Mouse (Mus musculus): ENCODE measurements around the gene Smyd2. TPM values are rescaled to one million over a fixed set of nuclear protein-coding genes. Genes with fewer than 3 reads are reported as not detected.

Gene Smyd2
- polyA plus RNA-seq, 1 experiment from 2014 or later, result 96.4 TPM

DNA sequence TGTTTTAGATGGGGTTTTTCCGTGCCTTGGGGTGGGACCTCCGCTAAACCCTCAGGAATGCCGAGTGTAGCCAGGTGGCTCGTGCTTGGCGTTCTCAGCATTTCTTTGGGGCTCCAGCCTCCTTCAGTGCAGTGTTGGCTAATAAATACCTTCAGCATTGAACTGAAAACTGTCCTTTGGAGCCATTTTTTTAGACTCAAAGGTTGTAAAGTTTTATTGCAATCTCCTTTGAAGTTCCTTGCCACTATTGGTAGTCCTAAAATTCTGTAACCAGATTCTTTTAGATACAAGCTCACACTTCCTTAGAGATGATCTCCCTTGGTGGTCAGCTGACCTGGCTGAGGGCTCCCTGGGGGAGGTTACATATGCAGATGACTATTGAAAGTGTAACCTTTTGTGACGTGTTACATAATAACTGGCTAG lies 46.7 kb downstream of the Smyd2 start:
- peaks cover 13% of the 10 kb centered on the region; the same call in 1 of the 2 replicates for H3K36me3 ChIP-seq (ENCODE audit: control insufficient read depth, insufficient read depth, low read length)
- no peak overlapping the region for H3K9ac ChIP-seq (replicated peaks; ENCODE audit: low read depth, low read length)
- 0 out of 2 replicates have a peak, but pooled peaks cover 4% of the 10 kb centered on the region for H3K4me1 ChIP-seq (ENCODE audit: control insufficient read depth, insufficient read depth, low read length)
- ATAC-seq (ENCODE audit: insufficient number of reproducible peaks, insufficient read depth, low FRiP score, low read depth), result no peak
- no peak overlapping the region for H3K4me3 ChIP-seq (ENCODE audit: low read depth, low read length)
- H3K27ac ChIP-seq (ENCODE audit: low read length), result no peak overlapping the region
- no peaks in the 10 kb centered on the region for H3K9me3 ChIP-seq (ENCODE audit: control insufficient read depth, low read depth, low read length)
- 25% methylated on average over 6 of the region's 6 CpGs for WGBS
- H3K4me2 ChIP-seq (replicated peaks; ENCODE audit: low read depth, low read length), result no peak overlapping the region
- H3K27me3 ChIP-seq (ENCODE audit: control insufficient read depth, insufficient read depth, low read length), result no peaks in the 10 kb centered on the region

GRCm38 (mm10) chr1:189873591-189873990 lies 48.6 kb downstream of the Smyd2 start:
- Histone ChIP-seq H3K4me2 (replicated peaks; ENCODE audit: low read depth, low read length) (no peak overlapping the region), H3K4me1 (ENCODE audit: control insufficient read depth, insufficient read depth, low read length) (0 out of 2 replicates have a peak, but pooled peaks cover 4% of the 10 kb centered on the region), H3K27me3 (ENCODE audit: control insufficient read depth, insufficient read depth, low read length) (no peaks in the 10 kb centered on the region), H3K27ac (ENCODE audit: low read length) (no peak overlapping the region), H3K9ac (replicated peaks; ENCODE audit: low read depth, low read length) (no peak overlapping the region), H3K36me3 (ENCODE audit: control insufficient read depth, insufficient read depth, low read length) (peaks cover 16% of the 10 kb centered on the region; the same call in 1 of the 2 replicates), H3K4me3 (ENCODE audit: low read depth, low read length) (no peak overlapping the region), H3K9me3 (ENCODE audit: control insufficient read depth, low read depth, low read length) (no peaks in the 10 kb centered on the region)
- 79% methylated on average over 8 of the region's 8 CpGs for WGBS
- ATAC-seq (ENCODE audit: insufficient number of reproducible peaks, insufficient read depth, low FRiP score, low read depth), result no peak

- no peak overlapping the region for H3K9ac ChIP-seq (replicated peaks; ENCODE audit: low read depth, low read length)
- WGBS, result 71% methylated on average over 4 of the region's 4 CpGs
- no peaks in the 10 kb centered on the region for H3K9me3 ChIP-seq (ENCODE audit: control insufficient read depth, low read depth, low read length)
- no peak overlapping the region for H3K4me2 ChIP-seq (replicated peaks; ENCODE audit: low read depth, low read length)
- peaks cover 16% of the 10 kb centered on the region; the same call in 1 of the 2 replicates for H3K36me3 ChIP-seq (ENCODE audit: control insufficient read depth, insufficient read depth, low read length)
- ATAC-seq (ENCODE audit: insufficient number of reproducible peaks, insufficient read depth, low FRiP score, low read depth), result no peak
- H3K4me3 ChIP-seq (ENCODE audit: low read depth, low read length), result no peak overlapping the region
- no peak overlapping the region for H3K27ac ChIP-seq (ENCODE audit: low read length)
- H3K4me1 ChIP-seq (ENCODE audit: control insufficient read depth, insufficient read depth, low read length), result peaks cover 8% of the 10 kb centered on the region
- H3K27me3 ChIP-seq (ENCODE audit: control insufficient read depth, insufficient read depth, low read length), result no peaks in the 10 kb centered on the region
Measured at GRCm38 (mm10) chr1:189872050-189872449, 50.1 kb downstream of the Smyd2 start.

DNA sequence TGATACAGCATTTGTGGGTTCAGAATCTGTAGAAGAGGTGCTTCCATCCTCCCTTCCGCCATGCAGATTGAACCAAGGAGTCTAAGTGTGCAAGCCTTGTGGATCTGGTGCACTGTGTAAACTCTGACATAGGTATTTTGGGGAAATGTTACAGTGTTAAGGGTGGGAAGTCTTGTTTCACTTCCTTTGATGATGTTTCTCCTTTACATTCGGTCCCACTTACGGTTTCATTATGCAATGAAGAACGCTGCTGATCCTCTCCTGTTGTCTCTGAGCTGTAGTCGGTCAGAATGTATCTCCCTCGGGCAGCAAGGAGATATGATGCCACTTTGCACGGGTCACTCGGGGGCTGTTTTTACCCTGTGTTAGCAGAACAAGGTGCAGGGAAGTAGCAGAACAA lies 50.5 kb downstream of the Smyd2 start:
- H3K4me3 ChIP-seq (ENCODE audit: low read depth, low read length), result no peak overlapping the region
- H3K9ac ChIP-seq (replicated peaks; ENCODE audit: low read depth, low read length), result no peak overlapping the region
- 88% methylated on average over 8 of the region's 8 CpGs for WGBS
- ATAC-seq (ENCODE audit: insufficient number of reproducible peaks, insufficient read depth, low FRiP score, low read depth), result no peak
- H3K4me2 ChIP-seq (replicated peaks; ENCODE audit: low read depth, low read length), result no peak overlapping the region
- peaks cover 12% of the 10 kb centered on the region for H3K4me1 ChIP-seq (ENCODE audit: control insufficient read depth, insufficient read depth, low read length)
- no peaks in the 10 kb centered on the region for H3K9me3 ChIP-seq (ENCODE audit: control insufficient read depth, low read depth, low read length)
- H3K27me3 ChIP-seq (ENCODE audit: control insufficient read depth, insufficient read depth, low read length), result no peaks in the 10 kb centered on the region
- H3K36me3 ChIP-seq (ENCODE audit: control insufficient read depth, insufficient read depth, low read length), result peaks cover 16% of the 10 kb centered on the region; the same call in 1 of the 2 replicates
- H3K27ac ChIP-seq (ENCODE audit: low read length), result no peak overlapping the region

DNA sequence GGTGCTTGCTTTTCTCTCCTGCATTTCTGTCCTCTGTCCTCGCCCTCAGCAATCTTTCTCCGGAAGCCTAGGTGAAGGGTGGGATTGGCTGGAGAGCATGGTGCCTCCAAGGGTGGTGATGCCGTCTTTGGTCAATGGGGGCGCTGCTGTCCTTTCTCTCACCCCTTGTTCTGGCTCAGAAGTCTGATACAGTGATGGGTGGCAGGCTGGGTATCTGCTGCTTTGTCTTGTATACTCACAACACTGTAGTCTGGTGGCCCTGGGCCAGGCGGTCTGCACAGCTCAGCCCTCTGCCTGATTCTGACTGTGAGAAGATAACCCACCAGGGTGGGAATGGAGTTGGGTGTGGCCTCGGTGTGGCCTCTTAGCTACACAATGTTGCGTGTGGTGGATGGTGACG lies 51.6 kb downstream of the Smyd2 start:
- Histone ChIP-seq H3K4me3 (ENCODE audit: low read depth, low read length) (no peak overlapping the region), H3K4me2 (replicated peaks; ENCODE audit: low read depth, low read length) (no peak overlapping the region), H3K4me1 (ENCODE audit: control insufficient read depth, insufficient read depth, low read length) (peaks cover 11% of the 10 kb centered on the region), H3K36me3 (ENCODE audit: control insufficient read depth, insufficient read depth, low read length) (peaks cover 23% of the 10 kb centered on the region; the same call in 1 of the 2 replicates), H3K27me3 (ENCODE audit: control insufficient read depth, insufficient read depth, low read length) (no peaks in the 10 kb centered on the region), H3K9ac (replicated peaks; ENCODE audit: low read depth, low read length) (no peak overlapping the region), H3K27ac (ENCODE audit: low read length) (no peak overlapping the region), H3K9me3 (ENCODE audit: control insufficient read depth, low read depth, low read length) (no peaks in the 10 kb centered on the region)
- no peak for ATAC-seq (ENCODE audit: insufficient number of reproducible peaks, insufficient read depth, low FRiP score, low read depth)
- WGBS, result 84% methylated on average over 8 of the region's 8 CpGs

DNA sequence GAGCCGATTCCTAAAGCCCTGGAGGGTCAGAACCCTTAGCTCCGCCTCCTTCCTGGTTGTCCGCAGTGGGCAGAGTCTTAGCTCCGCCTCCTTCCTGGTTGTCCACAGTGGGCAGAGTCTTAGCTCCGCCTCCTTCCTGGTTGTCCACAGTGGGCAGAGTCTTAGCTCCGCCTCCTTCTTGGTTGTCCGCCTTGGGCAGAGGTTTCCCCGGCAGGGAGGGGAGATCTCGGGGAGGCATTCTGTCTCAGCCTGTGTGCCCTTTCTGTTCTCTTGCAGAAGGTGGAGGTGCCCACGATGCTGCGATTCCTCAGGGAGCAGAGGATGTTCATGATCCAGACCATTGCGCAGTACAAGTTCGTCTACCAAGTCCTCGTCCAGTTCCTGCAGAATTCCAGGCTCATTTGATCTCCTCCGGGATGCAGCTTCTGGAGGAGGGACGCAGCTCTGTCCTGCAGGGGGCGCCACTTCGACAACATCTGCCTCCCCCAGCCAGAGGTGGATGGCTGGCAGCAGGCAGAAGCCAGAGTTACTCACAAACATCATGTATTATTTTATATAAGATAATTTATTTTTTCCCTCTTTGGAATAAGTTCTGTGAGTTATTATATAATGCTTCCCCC lies 52.4 kb downstream of the Smyd2 start:
- no peak overlapping the region for H3K9ac ChIP-seq (replicated peaks; ENCODE audit: low read depth, low read length)
- H3K36me3 ChIP-seq (ENCODE audit: control insufficient read depth, insufficient read depth, low read length), result peaks cover 26% of the 10 kb centered on the region; the same call in 1 of the 2 replicates
- 88% methylated on average over 18 of the region's 18 CpGs for WGBS
- no peaks in the 10 kb centered on the region for H3K27me3 ChIP-seq (ENCODE audit: control insufficient read depth, insufficient read depth, low read length)
- H3K4me3 ChIP-seq (ENCODE audit: low read depth, low read length), result no peak overlapping the region
- no peak overlapping the region for H3K27ac ChIP-seq (ENCODE audit: low read length)
- no peaks in the 10 kb centered on the region for H3K9me3 ChIP-seq (ENCODE audit: control insufficient read depth, low read depth, low read length)
- H3K4me2 ChIP-seq (replicated peaks; ENCODE audit: low read depth, low read length), result no peak overlapping the region
- peaks cover 8% of the 10 kb centered on the region for H3K4me1 ChIP-seq (ENCODE audit: control insufficient read depth, insufficient read depth, low read length)
- ATAC-seq (ENCODE audit: insufficient number of reproducible peaks, insufficient read depth, low FRiP score, low read depth), result no peak

DNA sequence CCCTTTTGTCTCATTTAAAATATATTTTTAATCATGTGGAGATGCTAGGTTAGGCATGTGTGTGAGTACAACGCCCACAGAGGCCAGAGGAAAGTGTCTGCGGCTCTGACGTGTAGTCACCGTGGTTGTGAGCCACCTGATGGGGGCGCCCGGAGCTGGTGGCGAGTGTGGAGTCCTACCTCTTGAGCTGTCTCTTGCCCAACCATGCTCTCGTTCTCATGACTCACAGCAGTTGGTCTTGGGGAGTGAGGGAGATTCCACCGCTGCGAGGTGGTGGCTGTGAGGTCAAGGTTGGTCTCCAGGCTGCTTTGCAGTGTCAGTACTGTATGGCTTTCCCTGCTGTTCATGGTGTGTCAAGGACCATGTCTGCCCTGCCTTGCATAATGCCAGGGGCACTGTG lies 54.1 kb downstream of the Smyd2 start:
- ATAC-seq (ENCODE audit: insufficient number of reproducible peaks, insufficient read depth, low FRiP score, low read depth), result no peak
- Histone ChIP-seq H3K9me3 (ENCODE audit: control insufficient read depth, low read depth, low read length) (no peaks in the 10 kb centered on the region), H3K27me3 (ENCODE audit: control insufficient read depth, insufficient read depth, low read length) (no peaks in the 10 kb centered on the region), H3K4me2 (replicated peaks; ENCODE audit: low read depth, low read length) (no peak overlapping the region), H3K36me3 (ENCODE audit: control insufficient read depth, insufficient read depth, low read length) (peaks cover 30% of the 10 kb centered on the region; the same call in 1 of the 2 replicates), H3K27ac (ENCODE audit: low read length) (no peak overlapping the region), H3K4me1 (ENCODE audit: control insufficient read depth, insufficient read depth, low read length) (peaks cover 8% of the 10 kb centered on the region), H3K9ac (replicated peaks; ENCODE audit: low read depth, low read length) (no peak overlapping the region), H3K4me3 (ENCODE audit: low read depth, low read length) (no peak overlapping the region)
- WGBS, result 76% methylated on average over 10 of the region's 10 CpGs

DNA sequence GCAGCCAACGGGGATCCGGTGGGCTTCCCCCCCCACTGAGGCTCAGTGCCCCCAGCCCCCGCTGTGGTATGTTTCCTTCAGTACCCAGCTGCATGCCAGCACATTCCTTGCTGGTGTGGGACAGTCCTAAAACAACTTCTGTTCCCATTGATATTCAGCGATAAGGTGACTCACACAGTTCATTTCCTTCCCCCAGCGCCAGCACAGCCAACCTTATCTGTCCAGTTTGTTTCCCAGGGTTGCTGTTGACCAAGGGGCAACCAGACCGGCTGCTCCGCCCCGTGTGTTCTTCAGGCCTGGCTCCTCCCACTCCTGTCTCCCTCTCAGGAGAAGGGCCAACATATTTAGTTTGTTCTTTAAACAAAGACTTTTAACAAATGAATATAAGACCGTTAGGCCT lies 54.7 kb downstream of the Smyd2 start:
- 39% methylated on average over 9 of the region's 9 CpGs for WGBS
- H3K9me3 ChIP-seq (ENCODE audit: control insufficient read depth, low read depth, low read length), result no peaks in the 10 kb centered on the region
- H3K27me3 ChIP-seq (ENCODE audit: control insufficient read depth, insufficient read depth, low read length), result no peaks in the 10 kb centered on the region
- H3K4me1 ChIP-seq (ENCODE audit: control insufficient read depth, insufficient read depth, low read length), result peaks cover 8% of the 10 kb centered on the region
- H3K9ac ChIP-seq (replicated peaks; ENCODE audit: low read depth, low read length), result no peak overlapping the region
- H3K27ac ChIP-seq (ENCODE audit: low read length), result peak overlapping the region; percentile 74; the same call in 1 of the 2 replicates
- no peak overlapping the region for H3K4me2 ChIP-seq (replicated peaks; ENCODE audit: low read depth, low read length)
- no peak overlapping the region for H3K4me3 ChIP-seq (ENCODE audit: low read depth, low read length)
- peaks cover 35% of the 10 kb centered on the region; the same call in 1 of the 2 replicates for H3K36me3 ChIP-seq (ENCODE audit: control insufficient read depth, insufficient read depth, low read length)
- peak; percentile 90 for ATAC-seq (ENCODE audit: insufficient number of reproducible peaks, insufficient read depth, low FRiP score, low read depth)
